8 mouse cellular contexts compared by ENCODE assay signal in genomic region chr1:86487295-86487907, GRCm38 (mm10). TPM values are rescaled to one million over a fixed set of nuclear protein-coding genes. Genes with fewer than 3 reads are reported as not detected.
DNase-seq lines count a peak whose midpoint lies in the region; ATAC-seq lines count a peak whose summit lies in the region.

No protein-coding gene starts in this region.

- H3K79me2 ChIP-seq in macrophage (ENCODE audit: inconsistent target) = peaks cover 8% of the 10 kb centered on the region; the same call in 1 of the 2 replicates

- peak overlapping the region; percentile 79 for H3K4me2 ChIP-seq in hindbrain, embryonic 16.5 days (ENCODE audit: low read length)

- no peaks in the 10 kb centered on the region for H3K36me3 ChIP-seq in hindbrain, embryonic 16.5 days (ENCODE audit: control insufficient read depth, insufficient read depth, low read length)
- H3K36me3 ChIP-seq in macrophage (ENCODE audit: inconsistent target) = no peaks in the 10 kb centered on the region

- DNase-seq in T-cell, adult 2 months (ENCODE audit: low spot score) = peak; percentile 99
- peak; percentile 100 for DNase-seq in cerebellum, postnatal 36 days
- peak; percentile 99 for DNase-seq in gastrocnemius, adult 18-20 months (ENCODE audit: low spot score)
- peak; percentile 100 for DNase-seq in left cerebral cortex, adult 18-20 months (ENCODE audit: low spot score in 2 of 2)
- peak; percentile 99 for DNase-seq in right cerebral cortex, adult 18-20 months
- peak; percentile 98 for DNase-seq in urinary bladder, postnatal 10 days (ENCODE audit: low spot score)

- H3K4me1 ChIP-seq in hindbrain, embryonic 16.5 days (ENCODE audit: control insufficient read depth, insufficient read depth, low read depth, low read length) = peaks cover 11% of the 10 kb centered on the region

- no peaks in the 10 kb centered on the region for H3K27me3 ChIP-seq in hindbrain, embryonic 16.5 days (replicated peaks; ENCODE audit: control insufficient read depth, insufficient read depth, low read length)

- H3K27ac ChIP-seq in hindbrain, embryonic 16.5 days (ENCODE audit: low read depth, low read length) = peak overlapping the region; percentile 99
- peak overlapping the region; percentile 91 for H3K27ac ChIP-seq in macrophage

- peak; percentile 97 for ATAC-seq in hindbrain, embryonic 16.5 days

- no peaks in the 10 kb centered on the region for H3K9me3 ChIP-seq in hindbrain, embryonic 16.5 days (ENCODE audit: control insufficient read depth, low read length)

- H3K9ac ChIP-seq in hindbrain, embryonic 16.5 days (ENCODE audit: low read depth, low read length) = peak overlapping the region; percentile 92

- peak overlapping the region; percentile 64 for H3K4me3 ChIP-seq in hindbrain, embryonic 16.5 days (ENCODE audit: low read length)
- peak overlapping the region; percentile 81 for H3K4me3 ChIP-seq in macrophage (ENCODE audit: inconsistent target)

- WGBS in hindbrain, embryonic 16.5 days = 0% methylated on average over 59 of the region's 74 CpGs
- WGBS in macrophage (ENCODE audit: missing documents) = under 1% methylated on average over 62 of the region's 74 CpGs

RNA-seq across cellular contexts. Expression of gene Ptma, which starts 39.1 kb away (rescaled TPM):
- 10 to 100 TPM; 64.2 to 99.0 TPM for total RNA-seq in gastrocnemius, adult 18-20 months (2021)
- 1,165 and 1,204 TPM in 2 replicates for polyA plus RNA-seq in hindbrain, embryonic 16.5 days (2015; fragmentation: Nextera tagmentation; extraction: Ambion mirVana)
- total RNA-seq in left cerebral cortex, adult 18-20 months (2021) = 100 to 1,000 TPM; 356 to 357 TPM
- 100 to 1,000 TPM in 1 of 26 experiments, 10 to 100 TPM in 25; 14.8 to 195 (median 44.0) TPM for total RNA-seq in macrophage (2018; cell fraction: chromatin; rRNA removed)
- total RNA-seq in macrophage (2018; cell fraction: cytosol; rRNA removed) = 100 to 1,000 TPM; 533 to 930 (median 702) TPM
- 100 to 1,000 TPM; 100 to 475 (median 211) TPM for total RNA-seq in macrophage (2018; cell fraction: nucleus; rRNA removed)
- polyA plus RNA-seq in macrophage (2018) = 808 to 1,710 TPM (median 1,042 TPM) in 3 replicates

Comparison
In these comparisons a context has a peak if more than half of its experiments do, and no peak if none do; other contexts are left out.
1. Peak in every context shown above with its lines: DNase-seq, ATAC-seq, H3K4me3 ChIP-seq and H3K27ac ChIP-seq.